9 mouse cellular contexts compared by ENCODE assay signal in genomic region chr2:36210796-36211195, GRCm38 (mm10). TPM values are rescaled to one million over a fixed set of nuclear protein-coding genes. Genes with fewer than 3 reads are reported as not detected.
DNase-seq lines count a peak whose midpoint lies in the region; ATAC-seq and TF ChIP-seq lines count a peak whose summit lies in the region.
"Had no signal": no experiment of that assay in that cellular context is flagged by ENCODE, and none has a peak within 500 bp of the region (broad histone marks: within the 10 kb centered on the region; RNA-seq: fewer than 3 reads in every experiment).

No protein-coding gene starts in this region.

- 9% methylated on average over 27 of the region's 34 CpGs for WGBS in embryonic facial prominence, embryonic 15.5 days
- 8% methylated on average over 25 of the region's 34 CpGs for WGBS in intestine, embryonic 14.5 days
- WGBS in midbrain, embryonic 13.5 days, result 1% methylated on average over 34 of the region's 34 CpGs

- H3K9me3 ChIP-seq in embryonic facial prominence, embryonic 15.5 days (replicated peaks), result no peaks in the 10 kb centered on the region
- no peaks in the 10 kb centered on the region for H3K9me3 ChIP-seq in intestine, embryonic 14.5 days (ENCODE audit: control insufficient read depth, low read length)
- H3K9me3 ChIP-seq in midbrain, embryonic 13.5 days, result no peaks in the 10 kb centered on the region
- H3K9me3 ChIP-seq: megakaryocyte, embryonic 14.5 days had no signal

- H3K36me3 ChIP-seq in embryonic facial prominence, embryonic 15.5 days, result no peaks in the 10 kb centered on the region
- no peaks in the 10 kb centered on the region for H3K36me3 ChIP-seq in intestine, embryonic 14.5 days (ENCODE audit: control insufficient read depth, insufficient read depth, low read length)
- no peaks in the 10 kb centered on the region for H3K36me3 ChIP-seq in midbrain, embryonic 13.5 days

- H3K9ac ChIP-seq in embryonic facial prominence, embryonic 15.5 days, result no peak overlapping the region
- no peak overlapping the region for H3K9ac ChIP-seq in intestine, embryonic 14.5 days (ENCODE audit: low read length)
- no peak overlapping the region for H3K9ac ChIP-seq in midbrain, embryonic 13.5 days (replicated peaks)

- H3K4me1 ChIP-seq in embryonic facial prominence, embryonic 15.5 days, result peaks cover 30% of the 10 kb centered on the region
- H3K4me1 ChIP-seq in intestine, embryonic 14.5 days (replicated peaks; ENCODE audit: control insufficient read depth, insufficient read depth, low read length), result peaks cover 3% of the 10 kb centered on the region; the same call in 1 of the 2 replicates
- H3K4me1 ChIP-seq in midbrain, embryonic 13.5 days (replicated peaks), result peaks cover 13% of the 10 kb centered on the region; the same call in 1 of the 2 replicates

- no peak overlapping the region for H3K27ac ChIP-seq in embryonic facial prominence, embryonic 15.5 days (replicated peaks)
- H3K27ac ChIP-seq in intestine, embryonic 14.5 days (ENCODE audit: low read depth), result no peak overlapping the region
- no peak overlapping the region for H3K27ac ChIP-seq in midbrain, embryonic 13.5 days
- no peak overlapping the region for H3K27ac ChIP-seq in left cerebral cortex, adult 2 months

- H3K27me3 ChIP-seq in embryonic facial prominence, embryonic 15.5 days, result peaks cover 42% of the 10 kb centered on the region
- H3K27me3 ChIP-seq in intestine, embryonic 14.5 days (replicated peaks; ENCODE audit: control insufficient read depth, insufficient read depth, low read length), result peaks cover 32% of the 10 kb centered on the region
- H3K27me3 ChIP-seq in midbrain, embryonic 13.5 days, result peaks cover 57% of the 10 kb centered on the region

- no peak overlapping the region; the same call in 1 of the 2 replicates for H3K4me3 ChIP-seq in embryonic facial prominence, embryonic 15.5 days (replicated peaks)
- no peak overlapping the region for H3K4me3 ChIP-seq in intestine, embryonic 14.5 days (ENCODE audit: low read depth, low read length)
- peak overlapping the region; percentile 6; the same call in 1 of the 2 replicates for H3K4me3 ChIP-seq in midbrain, embryonic 13.5 days (replicated peaks)
- no peak overlapping the region for H3K4me3 ChIP-seq in left cerebral cortex, adult 2 months
- H3K4me3 ChIP-seq: megakaryocyte, embryonic 14.5 days had no signal

- peak overlapping the region; percentile 28 for H3K4me2 ChIP-seq in embryonic facial prominence, embryonic 15.5 days (replicated peaks)
- H3K4me2 ChIP-seq in intestine, embryonic 14.5 days (ENCODE audit: low read length), result 0 out of 2 replicates have a peak overlapping the region, but pooled peaks have one; percentile 11
- H3K4me2 ChIP-seq in midbrain, embryonic 13.5 days (replicated peaks), result peak overlapping the region; percentile 26

- DNase-seq in adrenal gland, postnatal 14 days, result peak; percentile 68
- no peak for DNase-seq in adrenal gland, postnatal 4 days (ENCODE audit: low spot score in 2 of 2)
- no peak for DNase-seq in intestine, embryonic 14.5 days (ENCODE audit: low spot score)
- no peak for DNase-seq in left cerebral cortex, postnatal 25 days (ENCODE audit: low spot score in 2 of 2)
- no peak for DNase-seq in urinary bladder, adult 18-20 months (ENCODE audit: low spot score in 2 of 2)
- DNase-seq in left cerebral cortex, adult 2 months (ENCODE audit: extremely low spot score in 1 of 2, low spot score in 2 of 2), result no peak

- ATAC-seq in embryonic facial prominence, embryonic 15.5 days (ENCODE audit: insufficient number of reproducible peaks, low FRiP score, low TSS enrichment, low read depth), result no peak
- ATAC-seq in intestine, embryonic 14.5 days (replicated peaks; ENCODE audit: low FRiP score, low TSS enrichment, low read depth), result no peak
- ATAC-seq in midbrain, embryonic 13.5 days, result no peak

- TF ChIP-seq CTCF in left cerebral cortex, adult 2 months (IDR thresholded peaks at IDR 0.05), result no peak

- intact Hi-C loops in left cerebral cortex, postnatal 25 days (cut with DNase I), result loop anchor here (5.0 to 10.0 kb wide), 3 partner anchors 73 to 1124 kb away; partner anchors contain the start of genes Mrrf and Rbm18
- intact Hi-C loops in left cerebral cortex, adult 2 months (cut with DNase I), result loop anchor here (10.0 kb wide), 1 partner anchor 1124 kb away; no protein-coding TSS in a partner anchor

RNA-seq across cellular contexts. Expression of gene Ptgs1, which starts 19.4 kb away (rescaled TPM):
- total RNA-seq in adrenal gland, postnatal 14 days (2021), result 13.6 and 14.9 TPM in 2 replicates
- 10 to 100 TPM; 20.4 to 21.4 TPM for total RNA-seq in adrenal gland, postnatal 4 days (2021)
- polyA plus RNA-seq in embryonic facial prominence, embryonic 15.5 days (2015; fragmentation: Nextera tagmentation; extraction: Ambion mirVana), result 14.9 and 15.4 TPM in 2 replicates
- polyA plus RNA-seq in intestine, embryonic 14.5 days (2014; fragmentation: Nextera tagmentation; extraction: Ambion mirVana), result 25.1 and 26.1 TPM in 2 replicates
- 2.9 and 3.7 TPM in 2 replicates for polyA plus RNA-seq in midbrain, embryonic 13.5 days (2015; fragmentation: Nextera tagmentation; extraction: Ambion mirVana)
- total RNA-seq in left cerebral cortex, postnatal 25 days (2021), result 10 to 100 TPM; 15.5 to 19.8 TPM
- total RNA-seq in left cerebral cortex, adult 2 months (2021), result 10 to 100 TPM; 16.9 to 21.3 TPM
